Mouse (Mus musculus) myocyte (in vitro differentiated cells): ENCODE measurements around the gene Shank3. TPM values are rescaled to one million over a fixed set of nuclear protein-coding genes. Genes with fewer than 3 reads are reported as not detected.

ENCODE experiments used
- H3K27me3 ChIP-seq: one replicate; pipeline ENCODE4 v1.6.1; 2011; ENCODE audit not compliant: control insufficient read depth, insufficient read depth, insufficient read length
- H3K36me3 ChIP-seq: one replicate; pipeline ENCODE4 v1.6.1; 2011; ENCODE audit not compliant: control insufficient read depth, insufficient read depth
- H3K4me2 ChIP-seq: one replicate; pipeline ENCODE4 v1.6.1; 2011; ENCODE audit warnings: low read depth, control low read depth
- H3K4me3 ChIP-seq: one replicate; pipeline ENCODE4 v1.5.1; 2011; ENCODE audit warnings: mild to moderate bottlenecking, control low read depth, moderate library complexity
- H3K79me2 ChIP-seq: one replicate; pipeline ENCODE4 v1.6.1; 2011; ENCODE audit not compliant: control insufficient read depth, insufficient read depth
- H3ac ChIP-seq: one replicate; pipeline ENCODE4 v1.6.1; 2011; ENCODE audit not compliant: control insufficient read depth, insufficient read length
- CEBPB ChIP-seq: IDR thresholded peaks from 2 replicates; pipeline ENCODE4 v1.6.1; 2011; ENCODE audit warnings: mild to moderate bottlenecking, moderate library complexity; ENCODE audit not compliant: poor library complexity, insufficient read depth, severe bottlenecking
- E2F4 ChIP-seq: IDR thresholded peaks from one replicate; pipeline ENCODE4 v1.6.1; 2011; ENCODE audit warnings: mild to moderate bottlenecking, control low read depth, moderate library complexity; ENCODE audit not compliant: insufficient read depth
- MAX ChIP-seq: IDR thresholded peaks from one replicate; pipeline ENCODE4 v1.6.1; 2011; ENCODE audit warnings: low read depth, mild to moderate bottlenecking, control low read depth
- MYOD1 ChIP-seq, 3 experiments: IDR thresholded peaks; one replicate each; pipeline ENCODE4 v1.6.1; 2011; ENCODE audit warnings: control low read depth in 2 of 3, low read depth in 2 of 3, mild to moderate bottlenecking in 2 of 3, moderate library complexity in 1 of 3; ENCODE audit not compliant: insufficient read length in 2 of 3, control insufficient read depth in 1 of 3
- MYOG ChIP-seq, 3 experiments: IDR thresholded peaks; one replicate each; pipeline ENCODE4 v1.6.1; 2011; ENCODE audit warnings: control low read depth in 2 of 3, low read depth in 2 of 3, mild to moderate bottlenecking in 2 of 3; ENCODE audit not compliant: insufficient read length in 2 of 3, control insufficient read depth in 1 of 3, insufficient read depth in 1 of 3
- POLR2A ChIP-seq: IDR thresholded peaks from one replicate; pipeline ENCODE4 v1.6.1; 2011; ENCODE audit warnings: low read depth, mild to moderate bottlenecking, control low read depth, moderate library complexity; ENCODE audit not compliant: insufficient read length
- POLR2AphosphoS2 ChIP-seq: IDR thresholded peaks from one replicate; pipeline ENCODE4 v1.6.1; 2011; ENCODE audit warnings: low read depth, control low read depth; ENCODE audit not compliant: insufficient read length
- REST ChIP-seq: IDR thresholded peaks from one replicate; pipeline ENCODE4 v1.6.1; 2011; ENCODE audit warnings: mild to moderate bottlenecking, control low read depth, moderate library complexity; ENCODE audit not compliant: insufficient read depth, insufficient read length
- SRF ChIP-seq: IDR thresholded peaks from one replicate; pipeline ENCODE4 v1.6.1; 2011; ENCODE audit warnings: low read depth; ENCODE audit not compliant: control insufficient read depth, insufficient read length
- TCF12 ChIP-seq: IDR thresholded peaks from one replicate; pipeline ENCODE4 v1.6.1; 2011; ENCODE audit warnings: mild to moderate bottlenecking, control low read depth; ENCODE audit not compliant: poor library complexity, insufficient read depth, severe bottlenecking
- TCF3 ChIP-seq: IDR thresholded peaks from one replicate; pipeline ENCODE4 v1.6.1; 2011; ENCODE audit warnings: low read depth, control low read depth; ENCODE audit not compliant: insufficient read length
- USF1 ChIP-seq: IDR thresholded peaks from one replicate; pipeline ENCODE4 v1.6.1; 2011; ENCODE audit warnings: low read depth, mild to moderate bottlenecking, control low read depth, moderate library complexity
- polyA plus RNA-seq: library from polyadenylated mRNA; unstranded; fragments of >200 nt; fragmentation: generic; extraction: Trizol; gene quantifications from one replicate; pipeline ENCODE4 v1.2.1, GENCODE M21; 2012; ENCODE audit warnings: missing spikeins

Shank3 gene
- polyA plus RNA-seq, 1 experiment = 1.4 TPM

DNA sequence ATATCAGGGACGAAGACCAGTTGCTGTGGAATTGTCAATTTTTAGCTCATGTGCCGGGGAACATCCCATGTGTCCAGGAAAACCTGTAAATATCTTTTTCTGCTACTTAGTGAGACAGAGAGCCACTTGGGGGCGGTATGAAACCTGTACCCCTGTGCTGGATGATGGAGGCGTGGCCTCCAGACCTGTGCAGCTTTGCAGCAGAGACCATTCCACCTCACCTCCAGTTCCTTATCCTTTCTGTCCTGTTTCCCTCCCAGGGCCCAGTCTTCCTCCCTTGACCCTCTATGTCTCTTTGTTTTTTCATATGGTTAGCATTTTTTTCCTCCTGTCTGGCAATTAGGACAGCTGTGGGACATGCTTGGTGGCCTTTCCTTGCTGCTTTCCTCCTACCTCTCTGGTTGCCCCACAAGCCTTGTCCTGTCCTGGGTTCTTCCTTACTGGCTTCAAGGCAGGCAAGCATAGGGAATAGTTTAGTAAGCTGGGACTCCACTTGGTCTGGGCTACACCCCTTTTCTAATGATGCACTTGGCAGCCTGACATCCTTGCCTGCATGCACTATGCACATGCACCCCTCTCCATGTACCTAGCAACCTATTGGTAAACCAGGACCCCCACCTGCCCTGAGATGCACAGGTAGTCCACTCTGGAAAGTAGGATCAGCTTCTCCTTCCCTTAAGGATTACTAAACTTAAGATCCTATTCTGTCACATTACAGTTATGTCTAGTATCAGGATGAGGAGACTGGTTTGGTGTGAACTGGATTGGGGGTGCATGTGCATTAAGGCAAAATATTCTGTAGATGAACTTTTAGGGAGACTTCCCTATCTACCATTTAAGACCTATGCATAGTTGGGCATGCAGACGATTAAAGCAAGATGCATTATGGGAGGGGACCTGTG, 35.8 kb upstream of the Shank3 start:
- Histone ChIP-seq H3ac (no peak overlapping the region), H3K79me2 (no peaks in the 10 kb centered on the region), H3K36me3 (no peaks in the 10 kb centered on the region), H3K27me3 (peaks cover 42% of the 10 kb centered on the region), H3K4me3 (no peak overlapping the region), H3K4me2 (no peak overlapping the region)
- no peak for TF ChIP-seq E2F4
- TF ChIP-seq CEBPB = no peak
- no peak for TF ChIP-seq MYOG (IDR thresholded peaks at IDR 0.05; ENCODE audit: control insufficient read depth in 1 of 3, insufficient read depth in 1 of 3, insufficient read length in 2 of 3, low read depth in 2 of 3)
- TF ChIP-seq TCF12 = no peak
- no peak for TF ChIP-seq USF1

DNA sequence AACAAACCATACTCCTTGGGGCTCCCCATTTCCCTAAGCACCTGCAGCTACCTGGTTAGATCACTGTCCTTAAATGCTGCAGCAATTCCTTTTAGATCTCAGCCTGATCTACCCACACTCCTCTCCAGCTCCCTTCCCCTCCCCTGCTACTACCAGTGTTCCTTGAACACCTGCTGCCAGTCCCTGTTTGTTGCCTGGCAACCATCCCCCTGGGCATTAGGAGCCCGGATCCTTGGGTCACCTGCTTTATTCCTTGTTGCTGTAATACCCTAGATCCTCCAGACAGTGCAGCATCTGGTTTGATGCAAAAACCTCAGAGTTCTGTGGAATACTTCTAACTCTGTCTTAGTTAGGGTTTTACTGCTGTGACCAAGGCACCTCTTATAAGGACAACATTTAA, 34.4 kb upstream of the Shank3 start:
- Histone ChIP-seq H3K4me3 (no peak overlapping the region), H3K27me3 (peaks cover 31% of the 10 kb centered on the region), H3K79me2 (no peaks in the 10 kb centered on the region), H3K4me2 (no peak overlapping the region), H3K36me3 (no peaks in the 10 kb centered on the region), H3ac (no peak overlapping the region)
- TF ChIP-seq TCF12 (no peak), E2F4 (no peak)

DNA sequence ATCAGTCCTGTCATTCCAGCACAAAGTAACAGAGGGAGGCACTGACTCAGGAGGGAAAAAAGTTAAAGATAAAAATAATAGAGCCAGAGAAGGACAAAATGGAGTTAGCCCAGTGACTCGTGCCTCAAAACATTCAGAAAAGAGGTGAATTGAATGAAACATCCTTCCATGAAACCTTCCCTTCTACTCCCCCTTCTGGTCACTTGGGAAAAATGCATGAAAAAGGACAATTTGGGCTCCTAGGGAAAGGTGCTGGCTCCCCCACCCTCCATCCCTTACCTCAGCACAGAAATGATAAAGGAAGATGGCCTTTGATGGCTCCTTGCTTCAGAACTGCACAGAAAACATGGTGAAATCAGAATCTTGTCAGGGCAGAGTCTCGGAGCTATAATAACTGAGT, 30.8 kb upstream of the Shank3 start:
- no peaks in the 10 kb centered on the region for H3K36me3 ChIP-seq
- no peak overlapping the region for H3ac ChIP-seq
- no peak overlapping the region for H3K4me3 ChIP-seq
- TF ChIP-seq POLR2AphosphoS2 (no peak), TCF12 (no peak), REST (no peak), USF1 (no peak), SRF (no peak), MAX (no peak), E2F4 (no peak), POLR2A (no peak)
- no peak overlapping the region for H3K4me2 ChIP-seq
- H3K27me3 ChIP-seq = peaks cover 6% of the 10 kb centered on the region
- H3K79me2 ChIP-seq = no peaks in the 10 kb centered on the region

DNA sequence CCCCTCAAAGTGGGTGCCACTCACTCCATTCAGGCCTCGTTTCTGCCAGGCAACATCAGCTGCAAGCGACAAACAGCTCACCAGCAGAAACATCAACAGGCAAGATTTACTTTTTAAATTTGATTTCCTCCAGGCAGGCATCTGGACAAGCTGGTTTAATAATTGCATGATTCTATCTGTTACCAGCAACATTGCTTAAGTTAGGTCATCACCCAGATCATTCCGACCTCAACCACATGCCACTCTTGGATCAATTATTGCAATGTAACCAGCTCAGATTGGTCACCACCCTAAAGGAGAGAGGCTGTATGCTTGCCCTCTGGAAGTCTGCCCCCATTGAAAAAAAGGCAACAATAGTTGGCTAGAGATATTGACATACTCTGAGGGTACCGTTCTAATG, 27.9 kb upstream of the Shank3 start:
- Histone ChIP-seq H3K27me3 (peaks cover 6% of the 10 kb centered on the region), H3K36me3 (no peaks in the 10 kb centered on the region), H3ac (no peak overlapping the region), H3K4me2 (no peak overlapping the region), H3K4me3 (no peak overlapping the region), H3K79me2 (no peaks in the 10 kb centered on the region)
- no peak for TF ChIP-seq MAX

DNA sequence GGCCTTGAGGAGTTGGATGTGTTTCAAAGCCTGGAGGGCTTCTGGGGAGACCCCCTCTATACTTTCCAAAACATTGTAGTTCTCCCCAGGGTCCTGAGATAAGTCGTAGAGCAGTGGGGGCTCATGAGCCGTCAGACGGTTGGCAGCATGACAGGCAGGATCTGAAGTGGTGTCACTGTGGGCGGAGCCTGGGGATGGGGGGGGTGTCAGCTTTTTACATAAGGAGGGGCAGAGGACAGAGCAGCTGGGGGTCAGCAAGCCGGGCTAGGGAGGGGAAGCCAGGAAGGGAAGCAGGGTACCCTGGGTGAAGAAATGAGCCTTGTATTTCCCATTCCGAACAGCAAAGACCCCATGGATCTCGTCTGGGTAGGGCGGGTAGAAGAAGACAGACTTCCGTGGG, 26.1 kb upstream of the Shank3 start:
- Histone ChIP-seq H3K4me3 (no peak overlapping the region), H3K36me3 (no peaks in the 10 kb centered on the region), H3K79me2 (no peaks in the 10 kb centered on the region), H3K27me3 (no peaks in the 10 kb centered on the region), H3K4me2 (no peak overlapping the region), H3ac (no peak overlapping the region)
- TF ChIP-seq POLR2AphosphoS2 = no peak
- no peak for TF ChIP-seq CEBPB
- no peak for TF ChIP-seq MYOD1 (IDR thresholded peaks at IDR 0.05; ENCODE audit: control insufficient read depth in 1 of 3, insufficient read length in 2 of 3, low read depth in 2 of 3)
- no peak for TF ChIP-seq SRF
- TF ChIP-seq MYOG (IDR thresholded peaks at IDR 0.05; ENCODE audit: control insufficient read depth in 1 of 3, insufficient read depth in 1 of 3, insufficient read length in 2 of 3, low read depth in 2 of 3) = no peak

DNA sequence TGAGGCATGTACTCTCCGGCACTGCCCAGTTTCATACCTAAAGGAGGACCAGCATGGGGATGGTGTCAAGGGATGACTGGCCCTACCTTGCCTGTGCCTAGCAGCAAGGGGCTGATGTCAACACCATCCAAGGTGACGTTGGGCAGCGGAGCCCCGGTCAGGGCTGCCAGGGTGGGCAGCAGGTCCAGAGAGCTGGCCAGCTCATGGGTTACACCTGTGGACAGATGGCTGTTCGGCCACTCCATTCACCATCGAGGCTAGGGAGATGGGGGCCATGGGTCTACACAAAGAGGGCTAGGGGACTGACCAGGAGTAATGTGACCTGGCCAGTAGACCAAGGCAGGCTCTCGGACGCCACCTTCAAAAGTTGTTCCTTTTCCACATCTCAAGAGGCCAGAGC, 25.5 kb upstream of the Shank3 start:
- Histone ChIP-seq H3K4me2 (no peak overlapping the region), H3ac (no peak overlapping the region), H3K79me2 (no peaks in the 10 kb centered on the region), H3K36me3 (no peaks in the 10 kb centered on the region), H3K27me3 (no peaks in the 10 kb centered on the region), H3K4me3 (no peak overlapping the region)
- TF ChIP-seq TCF3 (no peak), CEBPB (no peak), MAX (no peak), TCF12 (no peak)
